Mouse (Mus musculus): ENCODE data around the gene Spdef. TPM values are rescaled to one million over a fixed set of nuclear protein-coding genes. Genes with fewer than 3 reads are reported as not detected.

The Spdef gene
- 0.08 TPM in 1 of 2 replicates, not detected in the other for polyA plus RNA-seq (2021; fragmentation: Nextera tagmentation)
- long read RNA-seq, experiment 1 = 0 reads
- long read RNA-seq, experiment 2 = 0 reads

GRCm38 (mm10) chr17:27728770-27729169 is at the start of gene Spdef:
Spdef (minus strand) TSS chr17:27728955.

Other genes starting within 250 kb of the Spdef start
- 3.4 and 3.7 TPM in 2 replicates for gene Grm4, start 207.6 kb downstream of the Spdef start, polyA plus RNA-seq (2021; fragmentation: Nextera tagmentation)
- gene Hmga1, start 172.5 kb downstream of the Spdef start, polyA plus RNA-seq (2021; fragmentation: Nextera tagmentation) = 42.7 and 58.3 TPM in 2 replicates
- 170 and 194 TPM in 2 replicates for gene AI413582, start 163.2 kb downstream of the Spdef start, polyA plus RNA-seq (2021; fragmentation: Nextera tagmentation)
- gene Nudt3, start 105.5 kb downstream of the Spdef start, polyA plus RNA-seq (2021; fragmentation: Nextera tagmentation) = 275 and 475 TPM in 2 replicates
- gene RPS10-NUDT3, start 93.7 kb downstream of the Spdef start, polyA plus RNA-seq (2021; fragmentation: Nextera tagmentation) = not detected in 2 replicates
- gene Rps10, start 92.3 kb downstream of the Spdef start, polyA plus RNA-seq (2021; fragmentation: Nextera tagmentation) = 1,126 and 1,279 TPM in 2 replicates
- 327 and 409 TPM in 2 replicates for gene Pacsin1, start 73.4 kb downstream of the Spdef start, polyA plus RNA-seq (2021; fragmentation: Nextera tagmentation)
- 19.7 and 23.5 TPM in 2 replicates for gene D17Wsu92e, start 91.7 kb upstream of the Spdef start, polyA plus RNA-seq (2021; fragmentation: Nextera tagmentation)
- 55.8 and 59.2 TPM in 2 replicates for gene Snrpc, start 109.2 kb upstream of the Spdef start, polyA plus RNA-seq (2021; fragmentation: Nextera tagmentation)
- 4.8 and 6.1 TPM in 2 replicates for gene Uhrf1bp1, start 127.5 kb upstream of the Spdef start, polyA plus RNA-seq (2021; fragmentation: Nextera tagmentation)
- gene Anks1, start 180.4 kb upstream of the Spdef start, polyA plus RNA-seq (2021; fragmentation: Nextera tagmentation) = 5.5 and 6.5 TPM in 2 replicates
- gene Taf11, start 180.9 kb upstream of the Spdef start, polyA plus RNA-seq (2021; fragmentation: Nextera tagmentation) = 37.8 and 47.3 TPM in 2 replicates